Mouse (Mus musculus): ENCODE measurements around the gene Tm7sf2.
"Not testable (repeated sequence)": the region's sequence is repeated elsewhere in the genome, so short reads cannot be mapped to it uniquely, and the experiment has no call there.

Gene Tm7sf2

DNA sequence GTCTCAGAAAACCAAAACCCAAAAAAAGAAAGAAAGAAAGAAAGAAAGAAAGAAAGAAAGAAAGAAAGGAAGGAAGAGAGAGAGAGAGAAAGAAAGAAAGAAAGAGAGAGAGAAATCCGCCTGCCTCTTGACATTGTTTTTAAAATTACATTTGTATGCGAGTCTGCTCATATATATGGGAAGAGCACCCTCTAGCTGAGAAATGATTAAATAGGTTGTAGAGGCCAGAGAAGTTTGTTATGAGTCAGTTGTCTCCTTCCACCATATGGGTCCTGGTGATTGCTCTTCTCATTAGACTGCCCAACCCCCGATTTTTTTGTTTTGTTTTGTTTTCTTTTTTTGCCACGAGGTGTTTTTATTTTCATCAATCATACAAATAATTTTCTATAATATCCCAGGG lies 24.1 kb downstream of the Tm7sf2 start:
- DNase-seq (ENCODE audit: low read depth) = not testable (repeated sequence)

DNA sequence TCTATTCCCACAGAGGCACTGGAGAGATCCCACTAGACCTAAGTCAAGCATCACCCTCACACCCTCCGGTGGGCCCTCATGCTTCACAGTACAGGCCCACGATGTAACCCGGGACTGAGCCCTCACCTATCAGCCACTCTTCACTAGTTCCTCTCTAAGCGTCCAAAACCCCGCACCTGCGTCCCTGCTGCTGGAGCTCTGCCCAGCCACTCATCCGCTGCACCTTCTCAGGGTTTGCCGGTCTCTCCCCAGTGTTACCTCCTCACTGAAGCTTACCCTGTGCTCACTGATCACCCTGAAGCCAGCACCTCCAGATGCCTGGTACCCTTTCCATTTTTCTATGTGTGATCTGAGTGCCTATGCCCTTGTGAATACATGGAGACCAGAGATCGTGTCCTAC lies 25.9 kb downstream of the Tm7sf2 start:
- no peak for DNase-seq (ENCODE audit: low read depth)

GRCm38 (mm10) chr19:6040002-6040401 lies 28.2 kb downstream of the Tm7sf2 start:
- no peak for DNase-seq (ENCODE audit: low read depth)

- DNase-seq (ENCODE audit: low read depth) = no peak
Measured at GRCm38 (mm10) chr19:6038326-6038725, 29.8 kb downstream of the Tm7sf2 start.

DNA sequence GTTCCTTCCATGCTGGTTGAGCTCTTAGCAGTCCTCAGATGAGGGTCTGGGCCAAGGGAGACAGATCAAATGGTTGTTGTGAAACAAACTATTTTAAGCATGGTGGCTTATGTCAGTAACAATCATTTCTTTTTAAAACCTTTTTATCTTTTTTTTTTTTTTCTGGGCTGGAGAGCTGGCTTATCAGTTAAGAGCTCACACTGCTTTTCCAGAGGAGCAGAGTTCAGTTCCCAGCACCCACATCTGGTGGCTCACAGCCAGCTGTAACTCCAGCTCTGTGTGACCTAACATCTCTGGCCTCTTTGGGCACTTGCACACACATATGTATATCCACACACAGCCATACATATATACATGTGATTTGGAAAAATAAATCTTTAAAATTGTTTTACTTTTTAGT lies 30.5 kb downstream of the Tm7sf2 start:
- no peak for DNase-seq (ENCODE audit: low read depth)

- no peak for DNase-seq (ENCODE audit: low read depth)
Measured at GRCm38 (mm10) chr19:6035966-6036585, 32.1 kb downstream of the Tm7sf2 start.

GRCm38 (mm10) chr19:6030520-6031280 lies 37.5 kb downstream of the Tm7sf2 start:
- DNase-seq (ENCODE audit: low read depth) = no peak

- DNase-seq (ENCODE audit: low read depth) = no peak
Measured at GRCm38 (mm10) chr19:6029426-6029825, 38.7 kb downstream of the Tm7sf2 start.

DNA sequence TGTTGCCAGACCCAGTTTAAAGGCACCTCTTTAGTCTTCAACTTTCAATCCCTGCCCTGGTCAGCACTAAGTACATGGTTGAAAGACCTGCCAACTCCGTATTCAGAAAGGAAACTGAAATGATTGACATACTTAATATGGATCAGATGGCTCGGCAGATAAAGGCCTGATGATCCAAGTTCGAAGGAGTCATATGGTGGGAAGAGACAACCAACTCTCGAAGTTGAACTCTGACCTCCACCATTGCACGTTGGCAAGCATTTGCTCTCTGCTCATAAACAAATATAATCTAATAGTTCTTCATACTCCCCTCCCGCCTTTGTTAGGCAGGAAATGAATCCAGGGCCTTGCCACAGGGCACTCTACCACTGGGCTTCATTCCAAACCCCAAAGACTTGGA lies 39.2 kb downstream of the Tm7sf2 start:
- no peak for DNase-seq (ENCODE audit: low read depth)

GRCm38 (mm10) chr19:6023930-6024329 lies 44.2 kb downstream of the Tm7sf2 start:
- no peak for DNase-seq (ENCODE audit: low read depth)

GRCm38 (mm10) chr19:6023059-6023458 lies 45.1 kb downstream of the Tm7sf2 start:
- DNase-seq (ENCODE audit: low read depth) = no peak

- no peak for DNase-seq (ENCODE audit: low read depth)
Measured at GRCm38 (mm10) chr19:6020276-6020675, 47.9 kb downstream of the Tm7sf2 start.

DNA sequence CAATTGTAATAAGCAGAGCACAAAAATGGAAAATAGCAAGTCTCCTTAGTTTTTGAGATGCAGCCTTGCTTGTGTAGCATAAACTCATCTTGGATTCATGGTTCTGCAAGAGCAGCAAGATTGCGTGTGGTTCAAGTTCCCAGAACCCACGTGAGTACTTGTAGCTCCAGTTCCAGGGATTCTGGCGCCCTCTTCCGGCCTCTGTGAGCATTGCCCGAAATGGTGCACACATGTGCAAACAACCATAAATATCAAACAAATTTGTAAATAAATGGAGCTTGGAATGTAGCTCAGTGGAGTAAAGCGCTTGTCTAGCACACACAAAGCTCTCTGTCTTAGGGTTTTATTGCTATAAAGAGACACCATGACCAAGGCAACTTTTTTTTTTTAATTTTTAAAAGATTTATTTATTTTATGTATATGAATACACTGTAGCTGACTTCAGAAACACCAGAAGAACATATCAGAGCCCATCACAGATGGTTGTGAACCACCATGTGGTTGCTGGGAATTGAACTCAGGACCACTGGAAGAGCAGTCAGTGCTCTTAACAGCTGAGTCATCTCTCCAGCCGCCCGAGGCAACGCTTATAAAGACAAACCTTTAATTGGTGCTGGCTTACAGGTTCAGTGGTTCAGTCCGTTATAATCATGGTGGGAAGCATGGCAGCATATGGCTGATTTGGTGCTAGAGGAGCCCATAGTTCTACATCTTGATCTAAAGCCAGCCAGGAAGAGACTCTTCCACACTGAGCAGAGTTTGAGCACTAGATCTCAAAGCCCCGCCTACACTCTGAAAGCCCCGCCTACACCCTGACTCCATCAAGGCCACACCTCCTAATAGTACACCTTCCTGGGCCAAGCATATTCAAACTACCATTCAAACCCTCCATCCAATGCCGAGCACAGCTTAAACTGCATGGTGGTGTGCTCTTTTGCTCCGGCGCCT lies 49.8 kb downstream of the Tm7sf2 start:
- peak; percentile 72 for DNase-seq (ENCODE audit: low read depth)

DNA sequence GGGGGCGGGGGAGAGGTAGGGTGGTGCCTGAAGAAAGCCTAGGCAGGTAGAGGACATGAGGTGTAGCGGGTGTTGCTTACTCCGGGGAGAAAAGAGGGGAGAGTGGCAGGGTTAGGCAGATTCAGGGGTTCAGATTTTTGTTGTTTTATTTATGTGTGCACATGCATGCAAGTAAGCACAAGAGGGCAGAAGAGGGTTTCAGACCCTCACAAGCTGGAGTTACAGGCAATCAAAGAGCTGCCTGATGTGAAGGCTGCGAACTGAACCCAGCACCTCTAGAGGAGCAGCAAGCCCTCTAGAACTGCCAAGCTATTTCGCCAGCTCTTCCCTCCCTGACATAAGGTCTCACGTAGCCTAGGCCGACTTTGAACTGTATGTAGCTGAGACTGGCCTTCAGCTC lies 51.6 kb downstream of the Tm7sf2 start:
- no peak for DNase-seq (ENCODE audit: low read depth)

- DNase-seq (ENCODE audit: low read depth) = peak; percentile 13
Measured at GRCm38 (mm10) chr19:6015511-6016315, 52.5 kb downstream of the Tm7sf2 start, which contains the start of gene Capn1. TSS of gene Capn1 (minus strand) at chr19:6015897.

DNA sequence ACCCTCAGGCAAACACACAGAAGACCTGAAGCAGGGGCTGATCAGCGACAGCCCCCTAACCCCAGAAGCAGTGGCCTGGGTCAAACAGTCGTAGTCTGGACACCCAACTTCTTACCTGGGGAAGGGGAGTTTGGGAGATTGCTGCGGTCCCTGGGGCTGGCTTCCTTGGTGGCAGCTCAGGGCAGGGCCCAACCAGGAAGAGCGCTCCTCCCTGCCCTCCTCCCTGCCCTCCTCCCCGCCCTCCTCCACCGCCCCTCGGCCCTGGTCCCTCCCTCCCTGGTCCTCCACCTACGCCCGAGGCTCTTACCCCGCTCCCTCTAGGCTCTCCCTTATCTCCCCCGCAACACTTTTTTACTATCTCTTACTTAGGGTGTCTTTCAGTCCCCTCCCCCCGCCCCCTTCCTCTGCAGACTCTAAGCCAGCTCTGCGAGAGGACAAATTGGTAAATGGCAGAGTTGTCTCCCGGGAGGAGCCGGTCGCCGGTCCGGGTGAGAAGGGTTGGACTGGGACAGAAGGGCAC lies 53.1 kb downstream of the Tm7sf2 start:
- DNase-seq (ENCODE audit: low read depth) = peak; percentile 25

- no peak for DNase-seq (ENCODE audit: low read depth)
Measured at GRCm38 (mm10) chr19:6013691-6014090, 54.5 kb downstream of the Tm7sf2 start.
